Mouse (Mus musculus): ENCODE results near the gene Slc39a5.

GRCm38 (mm10) chr10:128410560-128410845 is 9.5 kb upstream of the Slc39a5 start:
- TF ChIP-seq POLR2A (IDR thresholded peaks at IDR 0.05; ENCODE audit: control insufficient read depth, extremely low read depth, insufficient read depth, low read length, poor library complexity) (no peak), CTCF (IDR thresholded peaks at IDR 0.05; ENCODE audit: borderline replicate concordance, control insufficient read depth, extremely low read depth, insufficient read depth, low read length, poor library complexity) (no peak)
